Mouse (Mus musculus): ENCODE measurements around the gene Nup107. TPM values are rescaled to one million over a fixed set of nuclear protein-coding genes. Genes with fewer than 3 reads are reported as not detected.

Nup107 gene
- polyA plus RNA-seq, 1 experiment from 2014 or later, result 64.8 TPM

DNA sequence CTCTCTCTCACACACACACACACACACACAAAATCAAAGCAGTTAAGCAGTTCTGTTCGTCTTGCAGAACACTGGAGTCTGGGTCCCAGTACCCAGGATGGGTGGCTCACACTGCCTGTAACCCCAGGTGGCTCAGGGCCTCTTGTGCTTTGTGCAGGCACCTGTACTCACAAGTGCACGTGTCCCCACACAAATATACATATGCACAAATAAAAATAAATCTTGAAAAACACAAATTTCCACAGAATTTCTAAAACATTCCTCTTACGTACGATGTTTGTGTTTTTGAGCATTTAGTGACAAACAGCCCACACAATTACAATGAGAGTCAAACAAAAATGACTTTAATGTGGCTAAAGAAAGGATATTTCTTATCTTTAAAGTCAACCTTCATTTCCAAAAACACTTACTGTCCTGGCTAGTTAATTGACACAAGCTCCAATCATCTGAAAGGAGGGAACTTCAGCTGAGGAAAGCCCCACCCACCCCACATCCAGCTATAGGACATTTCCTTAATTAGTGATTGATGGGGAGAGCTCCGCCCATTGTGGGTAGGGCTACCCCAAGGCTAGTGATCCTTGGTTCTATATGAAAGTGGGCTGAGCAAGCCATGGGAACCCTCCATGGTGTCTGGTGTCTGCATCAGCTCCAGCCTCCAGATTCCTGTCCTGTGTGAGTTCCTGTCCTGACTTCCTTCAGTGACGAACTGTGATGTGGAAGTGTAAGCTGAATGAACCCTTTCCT, 16.9 kb downstream of the Nup107 start:
- Histone ChIP-seq H3K9ac (ENCODE audit: low read length) (no peak overlapping the region), H3K4me2 (ENCODE audit: low read depth, low read length) (no peak overlapping the region), H3K27ac (ENCODE audit: low read length) (no peak overlapping the region), H3K4me1 (replicated peaks; ENCODE audit: control insufficient read depth, insufficient read depth, low read length) (no peaks in the 10 kb centered on the region), H3K27me3 (ENCODE audit: control insufficient read depth, insufficient read depth, low read depth, low read length) (no peaks in the 10 kb centered on the region), H3K4me3 (ENCODE audit: low read length) (no peak overlapping the region), H3K9me3 (ENCODE audit: control insufficient read depth, low read length) (no peaks in the 10 kb centered on the region), H3K36me3 (ENCODE audit: control insufficient read depth, insufficient read depth, low read length) (peaks cover 55% of the 10 kb centered on the region)
- ATAC-seq (ENCODE audit: low read depth), result no peak
- WGBS, result 89% methylated on average over 6 of the region's 6 CpGs

DNA sequence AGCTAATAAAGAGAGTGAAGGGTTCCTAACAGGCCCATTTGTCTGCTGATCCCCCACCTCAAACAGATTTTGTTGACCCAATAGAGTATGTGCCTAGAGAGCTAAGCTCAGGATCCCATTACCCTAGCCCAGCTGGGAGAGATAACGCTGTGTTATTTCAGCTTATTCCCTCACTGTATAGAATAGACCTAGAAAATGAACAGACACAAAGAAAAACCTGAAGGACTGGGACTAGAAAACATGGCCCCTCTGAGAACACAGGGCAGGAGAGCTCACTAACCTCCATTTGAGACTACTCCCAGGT, 17.7 kb downstream of the Nup107 start:
- Histone ChIP-seq H3K27ac (ENCODE audit: low read length) (no peak overlapping the region), H3K4me3 (ENCODE audit: low read length) (no peak overlapping the region), H3K27me3 (ENCODE audit: control insufficient read depth, insufficient read depth, low read depth, low read length) (no peaks in the 10 kb centered on the region), H3K9ac (ENCODE audit: low read length) (no peak overlapping the region), H3K9me3 (ENCODE audit: control insufficient read depth, low read length) (no peaks in the 10 kb centered on the region), H3K4me2 (ENCODE audit: low read depth, low read length) (no peak overlapping the region), H3K4me1 (replicated peaks; ENCODE audit: control insufficient read depth, insufficient read depth, low read length) (no peaks in the 10 kb centered on the region), H3K36me3 (ENCODE audit: control insufficient read depth, insufficient read depth, low read length) (peaks cover 60% of the 10 kb centered on the region)
- ATAC-seq (ENCODE audit: low read depth), result no peak
- WGBS, result 98% methylated on average over 1 of the region's 1 CpGs

- Histone ChIP-seq H3K27me3 (ENCODE audit: control insufficient read depth, insufficient read depth, low read depth, low read length) (no peaks in the 10 kb centered on the region), H3K4me2 (ENCODE audit: low read depth, low read length) (no peak overlapping the region), H3K27ac (ENCODE audit: low read length) (no peak overlapping the region), H3K36me3 (ENCODE audit: control insufficient read depth, insufficient read depth, low read length) (peaks cover 61% of the 10 kb centered on the region), H3K4me1 (replicated peaks; ENCODE audit: control insufficient read depth, insufficient read depth, low read length) (no peaks in the 10 kb centered on the region), H3K9ac (ENCODE audit: low read length) (no peak overlapping the region), H3K4me3 (ENCODE audit: low read length) (no peak overlapping the region), H3K9me3 (ENCODE audit: control insufficient read depth, low read length) (no peaks in the 10 kb centered on the region)
- no peak for ATAC-seq (ENCODE audit: low read depth)
- 91% methylated on average over 22 of the region's 22 CpGs for WGBS
Observed at GRCm38 (mm10) chr10:117774011-117774816, 18.3 kb downstream of the Nup107 start.

GRCm38 (mm10) chr10:117773106-117773720, 19.3 kb downstream of the Nup107 start:
- WGBS, result 94% methylated on average over 7 of the region's 7 CpGs
- Histone ChIP-seq H3K27me3 (ENCODE audit: control insufficient read depth, insufficient read depth, low read depth, low read length) (no peaks in the 10 kb centered on the region), H3K36me3 (ENCODE audit: control insufficient read depth, insufficient read depth, low read length) (peaks cover 55% of the 10 kb centered on the region), H3K4me2 (ENCODE audit: low read depth, low read length) (no peak overlapping the region), H3K4me3 (ENCODE audit: low read length) (no peak overlapping the region), H3K4me1 (replicated peaks; ENCODE audit: control insufficient read depth, insufficient read depth, low read length) (no peaks in the 10 kb centered on the region), H3K27ac (ENCODE audit: low read length) (no peak overlapping the region), H3K9me3 (ENCODE audit: control insufficient read depth, low read length) (no peaks in the 10 kb centered on the region), H3K9ac (ENCODE audit: low read length) (no peak overlapping the region)
- ATAC-seq (ENCODE audit: low read depth), result no peak

- H3K4me2 ChIP-seq (ENCODE audit: low read depth, low read length), result no peak overlapping the region
- no peak for ATAC-seq (ENCODE audit: low read depth)
- no peak overlapping the region for H3K27ac ChIP-seq (ENCODE audit: low read length)
- H3K27me3 ChIP-seq (ENCODE audit: control insufficient read depth, insufficient read depth, low read depth, low read length), result no peaks in the 10 kb centered on the region
- no peak overlapping the region for H3K4me3 ChIP-seq (ENCODE audit: low read length)
- peaks cover 56% of the 10 kb centered on the region for H3K36me3 ChIP-seq (ENCODE audit: control insufficient read depth, insufficient read depth, low read length)
- no peaks in the 10 kb centered on the region for H3K9me3 ChIP-seq (ENCODE audit: control insufficient read depth, low read length)
- WGBS, result 93% methylated on average over 17 of the region's 17 CpGs
- H3K4me1 ChIP-seq (replicated peaks; ENCODE audit: control insufficient read depth, insufficient read depth, low read length), result no peaks in the 10 kb centered on the region
- H3K9ac ChIP-seq (ENCODE audit: low read length), result no peak overlapping the region
Observed at GRCm38 (mm10) chr10:117772364-117773105, 20.0 kb downstream of the Nup107 start.

- no peaks in the 10 kb centered on the region for H3K9me3 ChIP-seq (ENCODE audit: control insufficient read depth, low read length)
- no peak overlapping the region for H3K9ac ChIP-seq (ENCODE audit: low read length)
- H3K27ac ChIP-seq (ENCODE audit: low read length), result no peak overlapping the region
- 92% methylated on average over 10 of the region's 10 CpGs for WGBS
- H3K27me3 ChIP-seq (ENCODE audit: control insufficient read depth, insufficient read depth, low read depth, low read length), result no peaks in the 10 kb centered on the region
- no peak for ATAC-seq (ENCODE audit: low read depth)
- H3K4me1 ChIP-seq (replicated peaks; ENCODE audit: control insufficient read depth, insufficient read depth, low read length), result no peaks in the 10 kb centered on the region
- H3K4me3 ChIP-seq (ENCODE audit: low read length), result no peak overlapping the region
- H3K4me2 ChIP-seq (ENCODE audit: low read depth, low read length), result no peak overlapping the region
- H3K36me3 ChIP-seq (ENCODE audit: control insufficient read depth, insufficient read depth, low read length), result peaks cover 55% of the 10 kb centered on the region
Observed at GRCm38 (mm10) chr10:117771131-117771510, 21.4 kb downstream of the Nup107 start.

DNA sequence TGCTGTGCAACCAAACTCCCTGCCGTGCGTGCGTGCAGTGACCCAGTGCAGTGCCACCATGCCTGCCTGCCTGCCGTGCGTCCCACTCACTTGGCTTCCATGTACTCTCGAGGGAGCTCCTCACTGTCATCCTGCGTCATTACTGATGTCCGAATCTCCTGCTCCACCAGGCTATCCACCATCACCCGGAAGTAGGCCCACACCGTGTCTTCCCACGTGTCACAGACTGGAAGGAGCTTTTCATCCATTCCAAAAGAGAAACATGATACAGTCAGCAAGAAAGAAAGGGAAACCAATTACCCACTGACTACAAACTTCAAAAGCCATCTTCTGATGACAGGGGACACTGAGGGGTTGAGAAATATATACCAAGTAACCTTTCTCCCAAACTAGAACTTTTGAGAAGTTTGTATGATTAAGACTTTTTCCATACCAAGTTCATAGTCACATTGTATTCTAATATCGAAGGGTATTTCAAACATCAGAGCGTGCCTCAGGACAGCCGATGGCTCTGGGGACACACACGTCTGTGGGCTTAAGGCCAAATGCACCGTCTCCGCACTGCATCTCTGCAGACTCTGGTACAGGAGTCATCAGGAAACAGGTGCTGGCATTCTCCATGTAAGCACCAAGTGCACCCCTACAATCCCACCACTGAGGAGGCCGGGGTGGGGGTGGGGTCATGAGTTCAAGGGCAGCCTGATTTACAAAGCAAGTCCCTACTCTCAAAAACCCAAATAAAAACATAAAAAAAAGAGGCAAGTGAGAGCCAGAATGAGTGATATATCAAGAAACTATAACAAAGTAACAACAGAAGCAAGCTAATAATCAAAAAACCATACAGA, 22.0 kb downstream of the Nup107 start:
- Histone ChIP-seq H3K36me3 (ENCODE audit: control insufficient read depth, insufficient read depth, low read length) (peaks cover 57% of the 10 kb centered on the region), H3K9ac (ENCODE audit: low read length) (no peak overlapping the region), H3K4me2 (ENCODE audit: low read depth, low read length) (no peak overlapping the region), H3K27ac (ENCODE audit: low read length) (no peak overlapping the region), H3K9me3 (ENCODE audit: control insufficient read depth, low read length) (no peaks in the 10 kb centered on the region), H3K4me3 (ENCODE audit: low read length) (no peak overlapping the region), H3K27me3 (ENCODE audit: control insufficient read depth, insufficient read depth, low read depth, low read length) (no peaks in the 10 kb centered on the region), H3K4me1 (replicated peaks; ENCODE audit: control insufficient read depth, insufficient read depth, low read length) (no peaks in the 10 kb centered on the region)
- no peak for ATAC-seq (ENCODE audit: low read depth)
- 89% methylated on average over 18 of the region's 18 CpGs for WGBS

DNA sequence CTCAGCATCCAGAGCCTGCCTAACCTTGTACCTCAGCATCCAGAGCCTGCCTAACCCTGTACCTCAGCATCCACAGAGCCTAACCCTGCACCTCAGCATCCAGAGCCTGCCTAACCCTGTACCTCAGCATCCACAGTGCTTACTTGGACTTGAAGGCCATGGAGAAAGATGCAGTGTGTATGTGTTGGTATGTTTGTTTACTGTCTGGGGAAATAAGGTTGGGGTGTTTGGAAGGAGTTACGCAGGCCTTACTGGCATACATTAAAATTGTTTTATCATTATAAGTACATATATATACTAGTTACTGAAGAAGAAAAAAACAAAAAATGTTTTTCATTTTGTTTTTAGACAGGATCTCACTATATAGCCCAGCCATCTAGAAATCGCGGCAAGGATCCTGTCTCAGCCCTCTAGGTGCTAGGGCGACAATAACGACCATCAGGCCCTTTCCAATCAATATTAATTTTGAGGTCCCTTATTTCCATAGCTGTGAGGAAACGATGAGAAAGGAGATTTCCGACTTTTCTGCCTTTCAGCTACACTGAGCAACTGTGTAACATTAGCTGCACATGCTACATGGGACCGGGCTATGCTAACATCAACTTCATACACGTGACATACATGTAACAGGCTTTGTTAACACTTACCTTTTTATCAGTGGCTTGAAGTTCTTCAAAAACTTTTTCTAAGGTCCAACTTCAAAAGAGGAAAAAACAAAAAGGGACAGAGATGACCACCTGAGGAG, 22.8 kb downstream of the Nup107 start:
- no peak overlapping the region for H3K4me2 ChIP-seq (ENCODE audit: low read depth, low read length)
- 93% methylated on average over 9 of the region's 9 CpGs for WGBS

More for the DNA sequence above, 22.8 kb downstream of the Nup107 start:
- Histone ChIP-seq H3K27ac (ENCODE audit: low read length) (no peak overlapping the region), H3K36me3 (ENCODE audit: control insufficient read depth, insufficient read depth, low read length) (peaks cover 61% of the 10 kb centered on the region), H3K4me1 (replicated peaks; ENCODE audit: control insufficient read depth, insufficient read depth, low read length) (no peaks in the 10 kb centered on the region), H3K9ac (ENCODE audit: low read length) (no peak overlapping the region), H3K27me3 (ENCODE audit: control insufficient read depth, insufficient read depth, low read depth, low read length) (no peaks in the 10 kb centered on the region), H3K9me3 (ENCODE audit: control insufficient read depth, low read length) (no peaks in the 10 kb centered on the region), H3K4me3 (ENCODE audit: low read length) (no peak overlapping the region)
- no peak for ATAC-seq (ENCODE audit: low read depth)

Data from lung, embryonic 16.5 days (tissue).